Mouse (Mus musculus) right cerebral cortex, postnatal 25 days (tissue): ENCODE results near the gene Lancl1.

ENCODE experiments used
- DNase-seq: peaks from one replicate; pipeline ENCODE4 v3.0.0; 2022

Gene Lancl1

GRCm38 (mm10) chr1:67014205-67014604, 24.5 kb downstream of the Lancl1 start:
- no peak for DNase-seq

- DNase-seq, result no peak
These were observed 28.2 kb downstream of the Lancl1 start for GRCm38 (mm10) chr1:67010520-67010919.

- no peak for DNase-seq
These were observed 35.0 kb downstream of the Lancl1 start for GRCm38 (mm10) chr1:67003699-67004098.

- DNase-seq, result no peak
These were observed 36.4 kb downstream of the Lancl1 start for GRCm38 (mm10) chr1:67002226-67002625.

- DNase-seq, result no peak
These were observed 37.3 kb downstream of the Lancl1 start for GRCm38 (mm10) chr1:67001367-67001766.

GRCm38 (mm10) chr1:67000484-67000883, 38.2 kb downstream of the Lancl1 start:
- no peak for DNase-seq

GRCm38 (mm10) chr1:66998601-66999000, 40.1 kb downstream of the Lancl1 start:
- no peak for DNase-seq

GRCm38 (mm10) chr1:66998188-66998587, 40.5 kb downstream of the Lancl1 start:
- DNase-seq, result no peak

- no peak for DNase-seq
These were observed 41.9 kb downstream of the Lancl1 start for GRCm38 (mm10) chr1:66996819-66997218.

- DNase-seq, result no peak
These were observed 45.9 kb downstream of the Lancl1 start for GRCm38 (mm10) chr1:66992764-66993163.

- no peak for DNase-seq
These were observed 51.0 kb downstream of the Lancl1 start for GRCm38 (mm10) chr1:66987558-66988190.

GRCm38 (mm10) chr1:66985906-66986305, 52.8 kb downstream of the Lancl1 start:
- DNase-seq, result no peak

- DNase-seq, result no peak
These were observed 53.5 kb downstream of the Lancl1 start for GRCm38 (mm10) chr1:66985129-66985698.

GRCm38 (mm10) chr1:66980129-66980528, 58.5 kb downstream of the Lancl1 start:
- DNase-seq, result no peak

- no peak for DNase-seq
These were observed 63.2 kb downstream of the Lancl1 start for GRCm38 (mm10) chr1:66975456-66975855.

- DNase-seq, result no peak
These were observed 73.8 kb downstream of the Lancl1 start for GRCm38 (mm10) chr1:66964857-66965256.

- DNase-seq, result no peak
These were observed 78.0 kb downstream of the Lancl1 start for GRCm38 (mm10) chr1:66960536-66961243.

GRCm38 (mm10) chr1:66957361-66957760, 81.3 kb downstream of the Lancl1 start:
- no peak for DNase-seq

- no peak for DNase-seq
These were observed 87.6 kb downstream of the Lancl1 start for GRCm38 (mm10) chr1:66951086-66951485.
